Mouse (Mus musculus) mouse trophoblast stem cell (cell line): ENCODE measurements around the gene Bri3.
"Not testable (repeated sequence)": the region's sequence is repeated elsewhere in the genome, so short reads cannot be mapped to it uniquely, and the experiment has no call there.

Experiments
- in situ Hi-C, 2 experiments: fragments of 300-500 bp; cut with MseI, MboI; formaldehyde crosslinking; loops; 2 replicates in 1 of 2; 3 replicates in 1 of 2; pipeline ENCODE4 v1.15.1; 2025

The Bri3 gene

DNA sequence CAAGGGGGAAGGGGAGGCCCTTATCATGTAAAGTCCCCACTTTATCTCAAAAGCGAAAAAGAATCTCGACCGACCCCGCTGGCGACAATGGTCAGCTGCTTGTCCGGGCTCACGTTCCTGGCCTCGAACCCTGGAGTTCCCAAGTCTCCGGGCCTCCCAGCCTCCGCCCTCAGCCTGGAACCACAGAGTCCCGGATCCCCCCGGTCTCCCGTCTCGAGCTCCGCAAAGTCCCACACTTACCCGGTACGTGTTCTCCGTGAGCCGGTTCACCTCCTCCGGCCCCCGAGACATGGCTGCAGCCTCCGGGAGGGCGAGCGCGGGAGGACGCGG lies 113.3 kb downstream of the Bri3 start:
- in situ Hi-C loops: no loop called here

GRCm38 (mm10) chr5:144357881-144358591 lies 113.8 kb downstream of the Bri3 start, which contains the start of gene Baiap2l1:
TSS of gene Baiap2l1 (minus strand) at chr5:144358112.
- in situ Hi-C loops: no loop called here

DNA sequence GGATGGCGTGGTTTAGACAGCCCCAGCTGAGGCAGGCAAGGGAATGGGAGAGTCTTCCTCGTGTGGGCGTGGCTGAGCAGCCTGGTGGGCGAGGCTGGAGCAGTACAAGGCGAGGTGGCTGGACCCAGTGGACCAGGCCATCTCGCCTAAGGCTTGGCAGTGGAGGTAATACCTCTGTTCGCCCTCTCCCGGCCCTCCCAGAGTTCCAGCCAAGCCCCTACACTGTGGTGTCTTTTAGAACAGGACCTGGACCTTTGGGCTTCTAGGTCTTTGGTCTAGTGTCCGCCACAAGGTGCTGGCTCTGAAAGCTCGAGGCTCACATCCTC lies 114.3 kb downstream of the Bri3 start:
- in situ Hi-C loops: no loop called here

DNA sequence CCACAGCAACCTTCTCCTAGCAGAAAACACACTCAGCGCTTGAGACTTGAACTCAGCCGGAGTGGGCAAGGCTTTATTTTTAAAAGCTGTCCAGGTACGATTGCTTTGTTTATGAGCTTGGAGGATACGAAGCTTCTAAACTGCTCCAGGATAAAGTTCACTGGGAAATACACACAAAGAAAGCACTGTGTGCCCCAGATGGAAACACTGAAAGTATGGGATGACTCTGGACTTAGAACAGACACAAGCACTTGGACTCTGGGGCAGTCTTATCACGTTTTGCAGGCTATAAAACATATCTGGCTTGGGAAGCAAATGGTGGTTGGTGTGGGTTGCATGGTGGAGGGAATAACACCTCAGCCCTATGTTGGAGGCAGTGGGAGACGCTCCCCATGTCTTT lies 115.6 kb downstream of the Bri3 start:
- in situ Hi-C loops: no loop called here

- in situ Hi-C loops: no loop called here
These were observed 116.1 kb downstream of the Bri3 start for GRCm38 (mm10) chr5:144360346-144360745.

DNA sequence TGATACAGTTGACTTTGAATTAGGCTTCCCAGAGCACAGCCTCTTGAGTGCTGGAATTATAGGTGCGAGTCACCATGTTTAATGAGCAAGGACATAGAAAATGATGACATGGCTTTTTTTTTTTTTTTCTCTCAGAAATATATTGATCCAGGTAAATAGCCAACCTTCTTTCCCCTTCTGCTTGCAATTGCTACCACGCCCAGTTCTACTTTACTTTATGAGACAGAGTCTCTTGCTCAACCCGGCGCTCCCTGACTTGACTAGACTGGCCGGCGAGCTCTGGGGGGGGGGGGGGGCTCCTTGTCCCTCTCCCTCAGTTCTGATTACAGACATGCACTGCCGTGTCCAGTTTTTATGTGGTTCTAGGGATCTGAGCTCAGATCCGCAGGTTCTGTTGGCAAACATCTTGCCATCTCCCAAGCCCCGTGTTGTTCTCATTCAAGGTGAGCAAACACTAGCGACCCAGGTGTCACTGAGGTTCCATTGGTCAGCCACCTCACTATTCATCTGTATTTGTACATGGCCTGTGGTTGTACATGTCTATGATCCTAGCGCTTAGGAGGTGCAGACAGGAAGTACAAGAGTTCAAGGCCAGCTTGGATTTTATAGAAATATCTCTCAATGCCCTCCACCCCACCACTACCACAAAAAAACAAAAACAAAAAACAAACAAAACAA lies 120.6 kb downstream of the Bri3 start:
- in situ Hi-C loops: no loop called here

GRCm38 (mm10) chr5:144366551-144366950 lies 122.3 kb downstream of the Bri3 start:
- in situ Hi-C loops: not testable (repeated sequence)

DNA sequence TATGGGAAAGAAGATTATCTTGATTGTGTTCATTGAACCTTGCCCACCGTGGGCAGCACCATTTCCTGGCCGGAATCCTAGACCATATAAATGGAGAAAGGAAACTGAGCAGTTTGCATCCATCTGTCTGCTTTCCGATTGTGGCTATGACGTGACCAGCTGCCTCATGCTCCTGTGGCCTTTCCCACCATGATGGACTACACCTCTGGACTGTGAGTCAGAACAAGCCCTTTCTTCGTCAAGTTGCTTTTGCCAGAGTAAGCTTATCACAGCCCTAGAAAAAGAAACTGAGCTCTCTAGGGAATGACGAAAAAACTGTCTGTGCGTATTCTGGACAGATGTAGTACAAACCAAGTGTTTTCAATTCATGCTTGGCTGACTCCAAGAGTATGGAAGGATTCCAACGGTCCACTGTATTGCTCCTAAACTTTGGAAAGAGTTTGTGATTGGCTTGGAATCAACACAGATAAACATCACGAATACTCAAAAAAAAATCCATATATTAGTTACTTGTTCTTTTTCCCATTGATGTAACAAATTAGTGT lies 124.5 kb downstream of the Bri3 start:
- in situ Hi-C loops: no loop called here

DNA sequence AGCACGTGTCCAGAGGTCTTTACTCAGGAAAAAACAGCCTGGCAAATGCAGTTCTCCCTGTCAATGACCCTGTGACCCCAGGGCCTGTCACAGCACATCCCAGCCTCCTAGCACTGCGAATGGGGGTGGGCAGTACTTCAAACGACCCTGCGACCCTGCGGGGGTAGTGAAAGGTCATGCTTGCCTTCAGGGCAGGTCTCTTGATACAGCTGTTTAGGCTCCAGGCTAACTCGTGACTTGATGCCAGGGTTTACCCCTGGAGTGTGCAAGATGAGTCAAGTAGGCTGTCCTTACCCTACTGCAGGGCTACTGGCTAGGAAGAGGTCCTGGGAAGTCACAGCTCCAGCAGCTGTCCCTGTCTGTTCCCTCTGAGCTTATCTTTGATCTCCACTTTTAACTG lies 126.7 kb downstream of the Bri3 start:
- in situ Hi-C loops: no loop called here

GRCm38 (mm10) chr5:144372177-144372576 lies 127.9 kb downstream of the Bri3 start:
- in situ Hi-C loops: no loop called here

GRCm38 (mm10) chr5:144372885-144373284 lies 128.6 kb downstream of the Bri3 start:
- in situ Hi-C loops: no loop called here

DNA sequence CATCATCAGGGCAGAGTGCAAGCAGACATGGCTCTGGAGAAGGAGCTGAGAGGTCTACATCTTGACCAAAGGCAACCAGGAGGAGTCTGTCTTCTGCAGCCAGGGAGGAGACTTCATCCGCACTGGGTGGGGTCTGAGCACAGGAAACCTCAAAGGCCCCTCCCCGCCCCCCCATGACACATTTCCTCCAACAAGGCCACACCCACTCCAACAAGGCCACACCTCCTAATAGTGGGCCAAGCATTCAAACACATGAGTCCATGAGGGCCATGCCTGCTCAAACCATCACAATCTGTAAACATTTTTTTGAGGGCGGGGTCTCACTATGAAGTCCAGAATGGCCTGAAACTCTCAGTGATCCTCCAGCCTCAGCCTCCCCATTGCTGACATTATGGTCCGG lies 135.2 kb downstream of the Bri3 start:
- in situ Hi-C loops: no loop called here

GRCm38 (mm10) chr5:144380689-144381088 lies 136.5 kb downstream of the Bri3 start:
- in situ Hi-C loops: loop anchor here in 1 of 2 experiments (10.0 kb wide), 1 partner anchor 344 kb away; no protein-coding TSS in a partner anchor

DNA sequence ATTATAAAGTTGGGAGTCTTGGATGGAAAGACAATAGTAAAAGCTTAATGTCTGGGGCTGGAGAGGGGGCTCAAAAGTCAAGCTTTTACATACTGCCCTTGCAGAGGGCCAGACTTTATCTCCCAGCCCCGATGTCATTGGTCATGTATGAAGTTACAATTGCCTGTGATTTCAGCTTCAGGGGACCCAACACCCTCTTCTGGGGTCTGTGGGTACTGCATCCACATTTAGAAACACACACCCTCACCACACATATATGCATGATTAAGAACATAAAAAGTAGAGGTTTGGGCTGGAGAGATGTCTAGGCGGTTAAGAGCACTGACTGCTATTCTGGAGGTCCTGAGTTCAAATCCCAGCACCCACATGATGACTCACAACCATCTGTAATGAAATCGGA lies 137.5 kb downstream of the Bri3 start:
- in situ Hi-C loops: loop anchor here in 1 of 2 experiments (10.0 kb wide), 1 partner anchor 343 kb away; no protein-coding TSS in a partner anchor

- in situ Hi-C loops: loop anchor here in 1 of 2 experiments (10.0 kb wide), 1 partner anchor 341 kb away; no protein-coding TSS in a partner anchor
These were observed 139.7 kb downstream of the Bri3 start for GRCm38 (mm10) chr5:144383936-144384335.

DNA sequence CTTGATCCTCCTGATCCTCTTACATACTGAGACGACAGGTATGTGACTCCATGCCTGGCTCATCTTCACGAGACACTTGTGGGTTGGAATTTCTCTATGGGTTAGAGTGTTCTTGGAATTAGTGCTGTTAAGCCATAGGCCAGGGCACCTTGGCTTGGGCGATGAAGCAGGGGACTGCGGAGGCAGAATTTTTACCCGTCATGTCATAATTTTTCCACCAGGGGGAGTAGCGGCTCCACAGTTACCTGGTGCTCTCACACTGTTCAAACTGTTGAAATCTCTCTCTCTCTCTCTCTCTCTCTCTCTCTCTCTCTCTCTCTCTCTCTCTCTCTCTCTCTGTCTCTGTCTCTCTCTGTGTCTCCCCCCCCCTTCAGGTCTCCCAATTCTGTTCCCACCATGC lies 143.6 kb downstream of the Bri3 start:
- in situ Hi-C loops: loop anchor here (5.0 to 10.0 kb wide), 2 partner anchors 337 to 339 kb away; no protein-coding TSS in a partner anchor

DNA sequence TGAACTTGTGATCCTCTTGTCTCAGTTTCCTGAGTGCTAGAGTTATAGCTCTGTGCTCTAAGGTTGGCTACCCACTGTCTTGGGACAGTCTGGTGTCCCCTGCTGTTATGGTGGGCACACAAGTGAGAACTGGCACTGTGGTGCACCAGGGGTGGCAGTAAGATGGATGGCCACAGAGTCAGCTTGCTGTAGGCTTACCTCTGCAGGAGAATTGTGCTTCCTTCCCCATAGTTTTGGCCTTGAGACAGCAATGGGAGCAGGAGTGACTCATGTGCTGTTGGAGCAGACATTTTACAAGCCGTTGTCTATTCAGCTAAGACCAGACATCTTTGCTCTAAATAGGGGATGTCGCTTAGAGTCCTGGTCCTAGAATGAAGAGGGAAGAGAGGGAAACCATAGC lies 149.9 kb downstream of the Bri3 start:
- in situ Hi-C loops: no loop called here

GRCm38 (mm10) chr5:144397566-144397965 lies 153.3 kb downstream of the Bri3 start:
- in situ Hi-C loops: no loop called here

DNA sequence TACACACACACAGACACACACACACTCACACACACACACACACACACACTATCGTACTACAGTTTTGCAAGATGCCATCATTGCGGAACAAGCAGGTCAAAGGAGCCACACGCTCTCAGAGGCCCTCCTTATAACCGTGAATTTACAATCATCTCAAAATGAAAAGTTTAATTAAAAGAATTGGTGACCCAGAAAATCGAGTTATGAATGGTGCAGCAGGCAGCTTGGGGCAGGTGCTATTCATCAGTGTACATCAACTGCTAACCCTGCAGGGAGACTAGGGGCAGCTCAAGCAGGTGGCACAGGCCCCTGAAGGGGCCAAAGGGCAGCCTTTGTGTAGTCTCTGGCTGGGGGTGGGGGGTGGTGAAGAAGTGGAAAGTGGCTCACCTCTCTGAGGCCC lies 156.6 kb downstream of the Bri3 start:
- in situ Hi-C loops: no loop called here

- in situ Hi-C loops: no loop called here
These were observed 162.0 kb downstream of the Bri3 start for GRCm38 (mm10) chr5:144406256-144406655.

- in situ Hi-C loops: no loop called here
These were observed 166.4 kb downstream of the Bri3 start for GRCm38 (mm10) chr5:144410666-144411065.

- in situ Hi-C loops: no loop called here
These were observed 167.5 kb downstream of the Bri3 start for GRCm38 (mm10) chr5:144411702-144412101.

DNA sequence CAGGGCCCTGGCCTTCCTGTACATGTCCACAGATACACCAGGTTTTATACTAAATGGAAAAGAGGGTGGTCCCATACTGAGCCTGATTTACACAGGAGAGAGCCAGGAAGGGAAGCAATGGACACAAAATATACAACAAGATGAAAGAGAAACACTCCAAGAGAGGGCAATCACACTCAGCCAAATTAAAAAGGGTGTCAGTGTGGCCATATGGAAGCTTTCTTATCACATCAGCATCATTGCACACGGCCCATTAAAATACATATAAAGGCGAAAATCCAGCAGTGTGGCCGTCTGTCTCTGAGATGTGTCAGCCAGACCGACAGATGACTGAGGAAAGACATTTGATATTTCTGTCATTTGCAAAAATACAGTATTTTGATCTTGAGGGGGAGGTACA lies 168.5 kb downstream of the Bri3 start:
- in situ Hi-C loops: no loop called here
